Mouse (Mus musculus) bone marrow, adult 2 months (tissue): ENCODE results near the gene Gsn.

Experiments
- CTCF ChIP-seq: fragments of 200-500 bp; IDR thresholded peaks from 2 replicates; pipeline ENCODE4 v1.5.1; 2011; ENCODE audit warnings: low read length, control low read depth; ENCODE audit not compliant: control insufficient read depth, insufficient read depth
- POLR2A ChIP-seq: fragments of 200-500 bp; IDR thresholded peaks from 2 replicates; pipeline ENCODE4 v1.6.1; 2011; ENCODE audit warnings: low read depth, mild to moderate bottlenecking, control low read depth, low read length, borderline replicate concordance; ENCODE audit not compliant: control insufficient read depth

- TF ChIP-seq POLR2A (no peak), CTCF (no peak)
Observed at GRCm38 (mm10) chr2:35208054-35208453, 48.1 kb upstream of the Gsn start.
